Mouse (Mus musculus) small intestine, adult 2 months (tissue): ENCODE measurements around the gene Ccm2l.

Source experiments
- CTCF ChIP-seq: fragments of 200-500 bp; IDR thresholded peaks from 2 replicates; pipeline ENCODE4 v1.5.1; 2012; ENCODE audit warnings: low read depth, mild to moderate bottlenecking, control low read depth, inconsistent platforms, low read length, moderate library complexity, mixed read lengths; ENCODE audit not compliant: insufficient replicate concordance, insufficient read length; ENCODE audit errors: extremely low read depth
- POLR2A ChIP-seq: fragments of 200-500 bp; IDR thresholded peaks from 2 replicates; pipeline ENCODE4 v1.6.1; 2012; ENCODE audit warnings: low read depth, mild to moderate bottlenecking, control low read depth, inconsistent platforms, low read length, moderate library complexity

DNA sequence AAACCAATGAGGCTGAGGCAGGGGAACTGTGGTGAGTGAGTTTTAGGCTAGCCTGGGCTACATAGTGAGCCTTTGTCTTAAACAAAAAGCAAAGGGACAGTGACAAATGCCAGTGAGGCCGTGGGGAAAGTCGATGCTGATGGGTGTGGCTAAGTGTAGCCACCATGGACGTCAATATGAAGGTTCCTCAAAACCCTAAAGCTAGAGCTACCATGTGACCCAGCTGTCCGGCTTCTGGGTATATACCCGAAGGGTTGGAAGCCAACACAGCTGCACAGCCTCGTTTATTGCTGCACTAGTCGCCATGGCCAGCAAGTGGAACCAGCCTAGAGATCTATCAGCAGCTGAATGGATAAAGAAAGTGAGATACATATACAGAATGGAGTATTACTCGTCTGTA lies 54.4 kb downstream of the Ccm2l start:
- TF ChIP-seq CTCF (no peak), POLR2A (no peak)
